Mouse (Mus musculus): ENCODE data around the gene Elk4.

GRCm38 (mm10) chr1:132016691-132017090, 9.3 kb downstream of the Elk4 start:
- TF ChIP-seq CTCF (IDR thresholded peaks at IDR 0.05; ENCODE audit: low read depth) (no peak), EP300 (IDR thresholded peaks at IDR 0.05; ENCODE audit: low read depth) (no peak)

Measured in liver, embryonic 14.5 days (tissue).